Mouse (Mus musculus): ENCODE measurements around the gene Npdc1.

The Npdc1 gene

GRCm38 (mm10) chr2:25399051-25399450 is at the start of gene Npdc1:
TSS of gene Npdc1 (plus strand) at chr2:25399351.
- no peak for DNase-seq

DNA sequence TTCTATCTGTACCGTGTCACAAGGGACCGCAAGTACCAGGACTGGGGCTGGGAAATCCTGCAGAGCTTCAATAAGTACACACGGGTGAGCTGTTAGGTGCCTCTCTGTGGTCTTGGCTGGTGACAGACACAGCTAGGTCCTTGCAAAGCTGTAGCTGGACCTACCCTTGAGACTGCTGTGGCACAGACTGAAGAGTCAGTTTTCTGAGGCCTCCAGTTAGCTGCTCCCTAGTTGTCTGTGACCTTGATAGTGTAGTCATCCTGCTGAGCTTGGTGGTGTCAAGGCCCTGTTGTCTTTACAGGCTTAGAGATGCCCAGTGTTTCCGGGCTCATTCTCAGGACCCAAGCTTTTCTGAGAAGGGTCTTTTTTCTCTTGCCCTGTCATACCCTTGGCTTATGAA is 49.7 kb upstream of the Npdc1 start:
- DNase-seq = no peak

DNA sequence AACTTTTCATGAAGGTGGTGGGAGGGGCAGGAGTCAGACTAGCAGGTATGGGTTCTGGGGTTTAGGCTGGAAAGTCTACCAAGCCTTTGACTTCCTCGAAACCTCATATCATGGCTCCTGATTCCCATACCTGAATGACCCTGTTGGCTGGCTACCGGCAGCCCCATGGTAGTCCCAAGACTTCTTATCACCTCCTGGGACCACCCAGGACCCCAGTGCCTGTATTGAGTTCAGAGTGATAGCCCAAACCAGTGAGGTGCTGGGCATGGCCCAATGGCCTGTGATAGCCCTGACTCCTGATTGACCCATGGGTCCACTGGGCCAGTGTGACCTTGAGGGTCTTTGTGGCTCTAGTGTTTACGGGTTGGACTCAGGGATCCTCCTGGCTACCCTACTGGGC is 48.5 kb upstream of the Npdc1 start:
- DNase-seq = no peak

DNA sequence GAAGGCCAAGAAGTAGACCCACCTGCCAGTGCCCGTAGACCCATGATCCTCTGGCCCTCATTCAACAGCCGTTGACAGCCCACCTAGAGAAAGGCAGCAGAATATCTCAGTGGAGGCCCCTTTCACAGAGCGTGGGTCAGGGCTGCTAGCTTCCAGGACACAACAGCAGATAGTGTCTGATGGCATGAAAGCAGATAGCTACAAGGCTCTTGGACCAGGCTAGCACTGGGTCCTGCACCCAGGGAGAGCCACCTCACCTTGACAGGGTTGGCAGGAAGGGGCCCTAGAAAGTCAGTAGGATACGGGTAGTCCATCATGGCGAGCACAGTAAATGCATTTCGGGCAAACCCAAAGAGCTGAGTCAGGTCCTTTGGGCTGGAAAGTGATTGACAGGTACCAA is 44.9 kb upstream of the Npdc1 start:
- DNase-seq = no peak

DNA sequence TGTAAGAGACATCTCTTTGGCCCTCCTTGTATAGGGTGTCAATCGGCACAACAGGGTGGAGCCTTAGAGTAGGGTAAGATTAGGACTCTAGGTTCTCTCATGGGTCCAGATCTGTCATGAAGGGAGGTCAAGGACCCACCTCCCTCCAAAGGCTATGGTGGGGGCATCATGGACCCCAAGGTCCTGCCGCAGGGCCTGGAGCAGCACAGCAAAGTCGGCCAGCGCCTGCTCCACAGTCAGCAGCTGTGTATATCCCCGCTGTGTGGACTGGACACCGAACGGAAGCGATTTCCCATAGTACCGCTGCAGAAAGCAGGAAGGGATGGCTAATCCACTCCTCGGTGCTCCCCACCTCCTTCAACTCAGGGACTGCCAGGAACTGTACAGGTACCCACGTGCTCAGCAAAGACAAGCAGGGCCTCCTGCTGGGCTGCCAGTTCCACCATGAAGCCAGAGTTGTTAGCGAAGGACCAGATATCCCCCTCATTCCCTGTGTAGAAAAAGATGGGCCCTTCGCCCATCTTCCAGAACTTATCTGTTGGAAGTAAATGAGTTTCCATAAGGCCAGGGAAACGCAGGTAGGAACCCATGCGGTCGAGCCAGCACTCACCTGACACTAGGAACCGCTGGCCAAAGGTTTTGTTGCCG is 43.6 kb upstream of the Npdc1 start:
- no peak for DNase-seq

GRCm38 (mm10) chr2:25356208-25357079 is 42.7 kb upstream of the Npdc1 start, which contains the start of gene Dpp7:
TSS of gene Dpp7 (minus strand) at chr2:25356359.
- DNase-seq = peak; percentile 85

GRCm38 (mm10) chr2:25359848-25360247 is 39.3 kb upstream of the Npdc1 start:
- no peak for DNase-seq

DNA sequence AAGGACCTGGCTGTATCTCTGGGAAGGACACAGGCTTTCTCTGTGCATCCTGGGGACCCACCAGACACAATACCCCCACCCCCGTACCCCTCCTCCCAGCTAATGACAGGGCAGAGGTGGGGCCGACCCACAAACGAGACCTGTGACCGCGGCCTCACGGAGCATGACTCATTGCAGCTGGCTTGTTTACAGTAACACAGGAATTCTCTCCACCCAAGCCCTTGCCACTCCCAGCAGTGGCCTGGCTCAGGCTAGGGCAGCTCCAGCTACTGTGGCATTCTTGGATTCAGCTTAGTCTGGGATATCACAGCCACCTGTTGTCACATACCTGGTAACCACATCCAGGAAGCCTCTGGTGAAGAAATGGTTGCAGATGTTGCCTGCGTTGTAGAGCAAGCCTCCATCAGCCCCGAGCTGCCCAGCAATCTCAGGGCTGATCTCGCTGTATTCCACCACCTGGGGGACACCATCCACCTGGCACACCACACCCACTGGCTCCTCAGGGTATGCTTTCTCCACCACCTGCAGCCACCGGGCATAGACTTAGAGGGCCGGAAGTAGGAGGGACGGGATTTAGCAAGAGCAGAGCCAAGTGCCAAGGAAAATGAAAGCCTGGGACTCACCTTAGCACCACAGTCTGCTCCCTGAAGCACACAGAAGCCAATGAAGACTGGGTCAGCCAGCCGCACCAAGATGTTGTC is 35.5 kb upstream of the Npdc1 start:
- DNase-seq = peak; percentile 41

GRCm38 (mm10) chr2:25364313-25364712 is 34.8 kb upstream of the Npdc1 start:
- no peak for DNase-seq

DNA sequence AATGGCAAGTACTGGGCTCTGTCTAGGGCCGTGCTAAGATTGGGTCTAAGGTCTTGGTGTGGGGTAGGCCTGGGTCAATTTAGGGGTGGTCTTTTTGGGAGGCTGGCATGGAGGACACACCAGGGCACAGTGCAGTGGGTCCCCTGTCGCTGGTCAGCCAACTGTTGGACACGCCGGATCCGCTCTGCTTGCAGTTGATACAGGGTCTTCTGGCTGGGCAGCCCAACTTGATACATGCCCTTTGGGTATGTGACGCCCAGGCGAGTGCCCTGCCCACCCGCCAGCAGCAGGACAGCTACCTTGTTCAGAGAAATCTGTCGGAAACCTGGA is 34.4 kb upstream of the Npdc1 start:
- no peak for DNase-seq

DNA sequence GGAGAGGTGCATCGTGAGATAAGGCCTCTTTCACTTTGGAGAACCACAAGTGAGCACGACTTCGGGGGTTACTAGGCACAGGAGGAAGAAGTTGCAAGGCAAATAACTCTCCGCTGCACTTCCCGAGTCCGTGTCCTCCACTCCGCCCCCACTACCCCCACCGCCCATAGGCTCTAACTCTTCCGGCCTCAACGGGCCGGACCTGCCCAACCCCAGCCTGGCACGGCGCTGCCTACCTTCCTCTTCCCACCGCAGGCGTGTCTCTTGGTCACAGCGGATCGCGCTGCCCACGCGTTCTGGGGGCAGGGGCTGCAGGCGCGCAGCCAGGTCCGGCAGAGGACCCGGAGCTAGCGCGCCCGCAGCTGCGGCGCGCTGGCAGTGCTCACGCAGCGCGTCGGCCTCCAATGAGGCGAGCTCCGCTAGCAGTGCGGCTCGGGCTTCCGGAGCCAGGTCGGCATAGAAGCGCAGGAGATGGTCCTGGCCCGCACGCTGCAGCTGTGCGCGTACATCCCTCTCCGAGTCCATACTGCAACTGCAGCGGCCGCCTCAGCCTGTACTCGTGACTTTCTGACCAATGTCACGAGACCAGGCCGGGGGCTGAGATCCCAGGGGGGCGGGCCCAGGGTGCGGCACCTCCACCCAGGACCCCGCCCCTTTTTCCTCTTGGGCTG is 33.9 kb upstream of the Npdc1 start, which contains the start of gene Uap1l1:
Gene Uap1l1 (minus strand): TSS at position 592 of the 671 bp plus-strand sequence.
- DNase-seq = peak; percentile 81

DNA sequence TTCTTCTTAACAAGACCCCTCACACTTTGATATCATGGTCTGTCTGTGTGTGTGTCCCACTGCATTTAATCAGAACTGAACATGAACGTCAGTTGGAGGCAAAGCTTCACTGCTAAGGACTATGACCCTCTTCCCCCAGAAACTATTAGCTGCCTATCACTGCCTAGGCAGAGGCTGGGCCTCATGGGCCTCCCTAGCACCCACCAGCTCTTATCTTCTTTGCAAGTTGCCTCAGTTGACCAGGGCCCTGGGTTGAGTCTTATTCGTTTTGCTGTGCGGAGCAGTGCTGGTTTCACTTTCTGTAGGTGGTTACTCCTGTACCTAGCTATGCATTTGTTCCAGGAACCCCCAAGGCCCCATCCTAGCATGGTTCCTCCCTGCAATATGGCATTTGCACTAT is 29.2 kb upstream of the Npdc1 start:
- no peak for DNase-seq

GRCm38 (mm10) chr2:25371764-25372643 is 27.1 kb upstream of the Npdc1 start, which contains the start of gene Sapcd2:
TSS of gene Sapcd2 (plus strand) at chr2:25372321.
- DNase-seq = peak; percentile 86

- no peak for DNase-seq
Observed at GRCm38 (mm10) chr2:25372644-25373391, 26.3 kb upstream of the Npdc1 start.

- no peak for DNase-seq
Observed at GRCm38 (mm10) chr2:25373431-25373830, 25.7 kb upstream of the Npdc1 start.

DNA sequence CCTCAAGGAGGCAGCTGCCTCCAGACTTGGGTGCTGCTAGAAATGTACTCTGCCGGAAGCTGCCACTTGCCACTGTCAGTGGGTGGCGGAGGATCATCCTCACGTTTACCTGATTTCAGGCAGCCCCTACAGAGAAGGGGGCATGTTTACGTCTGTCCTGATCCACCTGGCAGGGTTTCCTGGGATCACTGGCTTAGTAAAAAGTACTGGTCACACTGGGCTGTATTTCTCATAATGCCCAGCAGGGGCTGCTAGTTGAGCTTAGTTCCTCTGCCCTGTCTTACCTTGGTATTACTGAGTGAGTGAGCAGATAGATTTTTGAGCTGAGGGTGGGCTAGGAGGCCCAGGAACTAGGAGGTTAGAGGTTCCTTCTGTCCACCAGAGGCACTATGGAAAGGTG is 22.6 kb upstream of the Npdc1 start:
- peak; percentile 37 for DNase-seq

DNA sequence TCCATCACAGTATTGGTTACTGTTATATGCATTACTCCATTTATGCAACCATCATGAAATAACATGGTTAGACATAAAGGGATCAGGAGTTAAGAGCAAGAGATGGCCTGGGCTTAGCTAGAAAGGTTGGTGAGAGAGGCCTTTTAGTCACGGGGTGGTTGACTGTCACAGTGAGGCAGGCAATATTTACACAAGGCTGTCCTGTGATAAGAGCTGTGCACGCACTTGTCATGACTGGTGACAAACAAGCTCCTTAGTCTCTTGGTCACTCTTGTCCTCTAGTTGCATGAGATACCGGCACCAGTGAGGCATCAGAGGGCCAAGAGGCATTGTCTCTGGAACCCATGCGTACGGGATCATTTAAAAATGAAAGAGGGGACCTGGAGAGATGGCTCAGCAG is 14.7 kb upstream of the Npdc1 start:
- DNase-seq = no peak

DNA sequence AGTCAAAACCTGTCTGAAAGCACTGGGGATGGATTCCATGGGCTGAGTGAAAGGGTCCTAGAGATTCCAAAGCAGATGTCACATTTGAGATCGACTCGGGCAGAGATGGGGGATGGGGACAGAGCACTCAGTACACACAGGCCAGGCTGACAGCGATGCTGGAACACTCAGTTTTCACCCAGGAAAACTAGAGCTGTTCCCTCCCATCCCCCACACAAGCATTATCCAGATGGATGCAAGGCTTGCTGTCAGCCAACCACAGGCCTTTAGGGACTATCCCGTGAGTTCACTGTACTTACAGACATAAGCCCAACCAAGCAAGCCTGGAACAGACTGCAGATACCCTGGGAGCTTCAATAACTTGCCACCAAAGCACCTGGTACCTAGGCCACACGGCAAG is 7.9 kb upstream of the Npdc1 start:
- DNase-seq = no peak

DNA sequence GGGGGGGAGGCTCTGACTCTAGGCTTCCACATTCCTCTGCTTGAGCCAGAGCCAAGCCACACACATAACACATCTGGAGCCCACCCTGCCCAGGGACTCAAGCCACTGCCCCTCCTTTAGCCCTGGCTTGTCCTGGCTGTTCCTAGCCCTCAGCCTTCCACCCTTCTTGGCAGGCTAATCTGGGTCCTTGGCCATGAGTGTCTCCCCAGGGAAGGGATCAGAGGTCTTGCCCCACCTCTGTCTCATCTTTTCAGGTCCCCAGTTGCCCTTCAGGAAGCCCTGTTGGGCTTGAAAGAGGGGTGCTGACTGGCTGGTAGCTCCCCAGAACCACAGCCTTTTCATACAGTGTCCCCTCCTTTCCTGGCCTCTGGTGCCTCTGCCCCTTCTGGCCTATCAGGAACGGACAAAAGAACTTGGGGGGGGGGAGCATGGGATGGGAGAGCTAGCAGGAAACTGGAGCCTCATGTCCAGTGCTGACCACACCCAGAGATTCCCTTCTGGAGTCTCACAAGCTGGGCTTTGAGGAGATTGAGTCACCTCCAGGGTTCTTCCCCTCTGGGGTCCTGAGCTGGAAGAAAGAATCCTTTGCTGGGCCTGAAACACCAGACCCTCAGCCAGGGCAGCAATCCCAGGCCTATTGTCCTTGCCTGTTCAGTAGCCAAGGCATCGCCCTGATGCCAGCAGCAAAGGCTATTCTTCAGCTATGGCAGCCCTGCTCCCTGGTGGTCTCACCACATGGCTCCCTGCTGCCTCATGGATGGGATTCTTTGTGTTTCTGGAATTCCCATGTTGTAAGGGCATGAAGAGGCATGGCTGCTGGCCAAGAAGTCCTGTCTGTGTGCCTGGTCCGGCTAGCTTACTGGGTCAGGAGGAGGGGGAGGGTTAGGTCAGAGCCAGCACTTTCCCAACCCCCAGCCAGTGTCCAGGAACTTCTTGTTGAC is 4.6 kb upstream of the Npdc1 start:
- DNase-seq = peak; percentile 29
